Mouse (Mus musculus) myocyte (in vitro differentiated cells): ENCODE results near the gene Slc34a1. TPM values are rescaled to one million over a fixed set of nuclear protein-coding genes. Genes with fewer than 3 reads are reported as not detected.

Experiments
- H3K27me3 ChIP-seq: one replicate; pipeline ENCODE4 v1.6.1; 2011; ENCODE audit not compliant: control insufficient read depth, insufficient read depth, insufficient read length
- H3K36me3 ChIP-seq: one replicate; pipeline ENCODE4 v1.6.1; 2011; ENCODE audit not compliant: control insufficient read depth, insufficient read depth
- H3K4me2 ChIP-seq: one replicate; pipeline ENCODE4 v1.6.1; 2011; ENCODE audit warnings: low read depth, control low read depth
- H3K4me3 ChIP-seq: one replicate; pipeline ENCODE4 v1.5.1; 2011; ENCODE audit warnings: mild to moderate bottlenecking, control low read depth, moderate library complexity
- H3K79me2 ChIP-seq: one replicate; pipeline ENCODE4 v1.6.1; 2011; ENCODE audit not compliant: control insufficient read depth, insufficient read depth
- H3ac ChIP-seq: one replicate; pipeline ENCODE4 v1.6.1; 2011; ENCODE audit not compliant: control insufficient read depth, insufficient read length
- CEBPB ChIP-seq: IDR thresholded peaks from 2 replicates; pipeline ENCODE4 v1.6.1; 2011; ENCODE audit warnings: mild to moderate bottlenecking, moderate library complexity; ENCODE audit not compliant: poor library complexity, insufficient read depth, severe bottlenecking
- E2F4 ChIP-seq: IDR thresholded peaks from one replicate; pipeline ENCODE4 v1.6.1; 2011; ENCODE audit warnings: mild to moderate bottlenecking, control low read depth, moderate library complexity; ENCODE audit not compliant: insufficient read depth
- MAX ChIP-seq: IDR thresholded peaks from one replicate; pipeline ENCODE4 v1.6.1; 2011; ENCODE audit warnings: low read depth, mild to moderate bottlenecking, control low read depth
- MYOG ChIP-seq, 3 experiments: IDR thresholded peaks; one replicate each; pipeline ENCODE4 v1.6.1; 2011; ENCODE audit warnings: control low read depth in 2 of 3, low read depth in 2 of 3, mild to moderate bottlenecking in 2 of 3; ENCODE audit not compliant: insufficient read length in 2 of 3, control insufficient read depth in 1 of 3, insufficient read depth in 1 of 3
- POLR2A ChIP-seq: IDR thresholded peaks from one replicate; pipeline ENCODE4 v1.6.1; 2011; ENCODE audit warnings: low read depth, mild to moderate bottlenecking, control low read depth, moderate library complexity; ENCODE audit not compliant: insufficient read length
- POLR2AphosphoS2 ChIP-seq: IDR thresholded peaks from one replicate; pipeline ENCODE4 v1.6.1; 2011; ENCODE audit warnings: low read depth, control low read depth; ENCODE audit not compliant: insufficient read length
- REST ChIP-seq: IDR thresholded peaks from one replicate; pipeline ENCODE4 v1.6.1; 2011; ENCODE audit warnings: mild to moderate bottlenecking, control low read depth, moderate library complexity; ENCODE audit not compliant: insufficient read depth, insufficient read length
- SRF ChIP-seq: IDR thresholded peaks from one replicate; pipeline ENCODE4 v1.6.1; 2011; ENCODE audit warnings: low read depth; ENCODE audit not compliant: control insufficient read depth, insufficient read length
- TCF3 ChIP-seq: IDR thresholded peaks from one replicate; pipeline ENCODE4 v1.6.1; 2011; ENCODE audit warnings: low read depth, control low read depth; ENCODE audit not compliant: insufficient read length
- USF1 ChIP-seq: IDR thresholded peaks from one replicate; pipeline ENCODE4 v1.6.1; 2011; ENCODE audit warnings: low read depth, mild to moderate bottlenecking, control low read depth, moderate library complexity
- polyA plus RNA-seq: library from polyadenylated mRNA; unstranded; fragments of >200 nt; fragmentation: generic; extraction: Trizol; gene quantifications from one replicate; pipeline ENCODE4 v1.2.1, GENCODE M21; 2012; ENCODE audit warnings: missing spikeins

Gene Slc34a1
- polyA plus RNA-seq, 1 experiment: 0.04 TPM

GRCm38 (mm10) chr13:55403935-55404852, 6.2 kb downstream of the Slc34a1 start:
- TF ChIP-seq TCF3: no peak
- no peak for TF ChIP-seq POLR2AphosphoS2
- Histone ChIP-seq H3ac (no peak overlapping the region), H3K36me3 (no peaks in the 10 kb centered on the region), H3K79me2 (no peaks in the 10 kb centered on the region), H3K4me3 (no peak overlapping the region), H3K27me3 (peaks cover 46% of the 10 kb centered on the region), H3K4me2 (peak overlapping the region; percentile 9)

GRCm38 (mm10) chr13:55404853-55405782, 7.1 kb downstream of the Slc34a1 start:
- Histone ChIP-seq H3K36me3 (no peaks in the 10 kb centered on the region), H3ac (no peak overlapping the region), H3K4me2 (no peak overlapping the region), H3K4me3 (no peak overlapping the region), H3K79me2 (no peaks in the 10 kb centered on the region), H3K27me3 (peaks cover 37% of the 10 kb centered on the region)
- TF ChIP-seq CEBPB (peak; percentile 44; the same call in 1 of the 2 replicates), E2F4 (no peak)

- H3K4me2 ChIP-seq: no peak overlapping the region
- H3ac ChIP-seq: no peak overlapping the region
- TF ChIP-seq USF1 (no peak), TCF3 (no peak)
- H3K27me3 ChIP-seq: peaks cover 29% of the 10 kb centered on the region
- H3K79me2 ChIP-seq: no peaks in the 10 kb centered on the region
- no peak overlapping the region for H3K4me3 ChIP-seq
- H3K36me3 ChIP-seq: no peaks in the 10 kb centered on the region
Measured at GRCm38 (mm10) chr13:55405783-55406390, 7.9 kb downstream of the Slc34a1 start.

- H3K27me3 ChIP-seq: peaks cover 25% of the 10 kb centered on the region
- no peak for TF ChIP-seq MYOG (IDR thresholded peaks at IDR 0.05; ENCODE audit: control insufficient read depth in 1 of 3, insufficient read depth in 1 of 3, insufficient read length in 2 of 3, low read depth in 2 of 3)
- no peak for TF ChIP-seq POLR2AphosphoS2
- no peak for TF ChIP-seq POLR2A
- TF ChIP-seq MAX: no peak
Measured at GRCm38 (mm10) chr13:55407341-55407740, 9.4 kb downstream of the Slc34a1 start.

GRCm38 (mm10) chr13:55408546-55409120, 10.6 kb downstream of the Slc34a1 start:
- no peak overlapping the region for H3ac ChIP-seq
- no peak overlapping the region for H3K4me3 ChIP-seq
- TF ChIP-seq CEBPB (no peak), MYOG (IDR thresholded peaks at IDR 0.05; ENCODE audit: control insufficient read depth in 1 of 3, insufficient read depth in 1 of 3, insufficient read length in 2 of 3, low read depth in 2 of 3) (no peak), MAX (no peak), REST (no peak), POLR2AphosphoS2 (no peak), SRF (no peak), USF1 (no peak)
- H3K4me2 ChIP-seq: no peak overlapping the region
- H3K27me3 ChIP-seq: peaks cover 13% of the 10 kb centered on the region
- no peaks in the 10 kb centered on the region for H3K79me2 ChIP-seq
- H3K36me3 ChIP-seq: no peaks in the 10 kb centered on the region

More at GRCm38 (mm10) chr13:55407341-55407740, 9.4 kb downstream of the Slc34a1 start:
- Histone ChIP-seq H3K79me2 (no peaks in the 10 kb centered on the region), H3K4me3 (no peak overlapping the region), H3ac (no peak overlapping the region), H3K4me2 (no peak overlapping the region), H3K36me3 (no peaks in the 10 kb centered on the region)
